Mouse (Mus musculus) cerebellum, postnatal 36 days (tissue): Measurements from ENCODE around the gene Wfdc2.
A peak's percentile ranks its signal among the peaks of the same experiment; 100 is the strongest.
"Not testable (repeated sequence)": the region's sequence is repeated elsewhere in the genome, so short reads cannot be mapped to it uniquely, and the experiment has no call there.

Source experiments
- DNase-seq, 2 experiments: peaks; one replicate each; pipeline ENCODE4 v3.0.0; 2021 to 2022; ENCODE audit warnings: mixed read lengths in 2 of 2

Gene Wfdc2

GRCm38 (mm10) chr2:164549963-164550894, 12.0 kb upstream of the Wfdc2 start:
- no peak for DNase-seq

- DNase-seq, result no peak
Observed at GRCm38 (mm10) chr2:164550895-164551269, 11.3 kb upstream of the Wfdc2 start.

- DNase-seq, result no peak
Observed at GRCm38 (mm10) chr2:164551502-164551901, 10.7 kb upstream of the Wfdc2 start.

DNA sequence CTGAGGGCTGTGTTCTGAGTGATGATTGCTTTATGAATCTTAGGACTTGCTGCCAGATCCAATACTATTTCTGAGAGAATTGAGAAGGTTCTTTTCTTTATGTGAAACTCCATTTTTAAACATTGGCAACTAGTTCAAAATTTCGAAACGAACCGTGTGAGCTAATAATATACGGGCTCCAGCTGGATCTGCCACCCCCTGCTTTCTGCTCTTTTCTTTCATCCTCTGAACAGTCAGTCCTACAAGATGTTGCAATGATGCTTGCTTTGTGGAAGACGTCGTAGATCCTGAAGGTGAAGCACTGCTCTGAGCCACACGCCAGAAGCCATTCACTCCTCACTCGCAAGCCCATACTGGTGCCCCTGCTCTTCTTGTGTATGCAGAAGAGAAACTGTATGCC, 3.8 kb upstream of the Wfdc2 start:
- no peak for DNase-seq

DNA sequence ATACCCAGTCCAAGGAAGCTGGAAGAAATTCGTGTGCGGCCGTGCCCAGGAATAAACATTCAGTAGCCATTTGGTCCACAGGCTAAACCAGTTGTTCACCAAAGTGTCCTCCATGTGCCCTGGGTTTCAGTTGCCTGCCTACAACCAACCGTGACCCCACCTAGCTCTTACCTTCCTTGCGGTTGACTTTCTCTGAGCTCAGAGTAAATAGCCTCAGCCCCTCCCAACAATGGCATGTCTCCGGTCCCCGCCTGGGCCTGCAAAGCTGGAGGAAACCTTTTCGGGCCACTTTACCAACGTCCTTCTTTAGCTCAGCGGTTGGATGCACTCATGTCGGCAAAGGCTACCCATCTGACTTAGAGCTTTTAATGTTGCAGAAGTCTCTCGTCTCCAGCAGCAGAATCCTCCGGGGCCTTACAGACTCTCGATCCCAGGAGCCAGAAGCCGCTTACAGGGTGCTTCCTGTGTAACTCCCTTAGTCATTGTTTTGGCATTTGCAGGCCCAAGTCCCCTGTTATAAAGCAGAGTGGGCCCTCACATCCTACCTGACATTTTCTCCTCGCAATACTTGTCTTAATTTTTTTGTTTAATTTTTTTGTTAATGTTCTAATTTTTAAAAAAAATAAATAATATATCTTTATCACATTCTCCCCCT, 3.1 kb upstream of the Wfdc2 start:
- no peak for DNase-seq

DNA sequence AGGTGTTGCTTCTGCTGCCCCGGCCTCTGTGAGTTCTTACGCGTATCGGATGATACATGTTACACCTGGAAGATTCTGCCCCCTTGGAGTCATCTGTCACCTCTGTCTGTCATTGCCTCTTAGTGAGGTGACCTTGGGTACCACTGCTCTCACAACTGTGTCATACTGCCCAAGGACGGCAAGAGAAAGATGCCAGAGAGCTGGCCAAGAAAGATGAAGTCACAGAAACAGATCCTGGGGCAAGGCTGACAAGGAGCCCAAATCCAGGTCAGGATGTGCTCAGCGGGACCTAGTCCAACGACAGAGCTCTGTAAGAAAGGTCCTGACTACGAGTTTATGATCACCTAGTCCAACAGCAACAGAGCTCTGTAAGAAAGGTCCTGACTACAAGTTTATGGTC, 2.1 kb upstream of the Wfdc2 start:
- DNase-seq, result no peak

DNA sequence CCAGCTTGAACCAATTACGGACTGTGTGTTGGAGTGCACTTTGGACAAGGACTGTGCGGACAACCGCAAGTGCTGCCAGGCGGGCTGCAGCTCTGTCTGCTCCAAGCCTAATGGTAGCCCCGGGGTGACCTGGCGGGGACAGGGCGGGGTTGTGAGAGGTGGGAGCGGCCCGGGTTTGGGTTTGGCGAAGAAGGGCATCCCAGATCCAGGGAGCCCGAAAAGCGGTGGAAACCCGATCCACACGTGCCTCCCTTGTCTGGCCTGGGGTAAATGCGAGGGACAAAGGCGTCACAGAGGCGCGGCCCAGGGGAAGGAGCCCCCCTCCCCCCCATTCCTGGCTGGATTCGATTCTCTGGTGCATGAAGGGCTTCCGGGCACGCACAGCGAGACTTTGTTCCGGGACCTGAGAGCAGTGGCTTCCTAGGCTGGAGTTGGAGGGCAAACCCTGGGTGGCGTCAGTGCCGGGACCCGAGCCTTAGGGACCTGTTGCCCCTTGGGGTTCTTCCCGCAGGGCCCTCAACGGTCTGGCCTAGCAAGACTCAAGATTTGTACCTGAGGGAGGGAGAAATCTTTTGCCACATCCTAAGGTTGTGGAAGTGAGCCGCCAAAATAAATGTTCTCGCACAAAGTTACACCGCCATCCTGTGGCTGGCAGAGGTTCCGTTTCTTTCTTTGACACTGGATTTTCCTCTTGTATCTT, 1.3 kb downstream of the Wfdc2 start:
- peak in 1 of 2 experiments; percentile 5 for DNase-seq

- no peak for DNase-seq
Observed at GRCm38 (mm10) chr2:164564346-164564745, 2.1 kb downstream of the Wfdc2 start.

DNA sequence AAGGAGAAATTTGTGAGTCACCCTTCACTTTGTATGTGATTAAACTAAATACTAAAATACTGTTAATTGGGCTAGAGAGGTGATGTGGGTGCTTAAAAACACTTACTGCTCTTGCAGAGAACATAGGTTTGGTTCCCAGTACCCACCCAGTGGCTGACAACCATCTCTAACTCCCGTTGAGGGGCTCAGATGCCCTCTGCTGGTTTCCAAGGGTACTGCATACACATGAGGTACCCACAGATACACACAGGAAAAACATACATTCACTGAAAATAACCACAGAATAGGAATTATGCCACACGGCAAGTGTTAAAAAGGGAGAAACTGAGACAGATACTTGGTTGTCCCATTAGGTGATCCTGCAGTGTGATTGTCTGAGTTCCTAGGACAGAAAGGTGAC, 4.8 kb downstream of the Wfdc2 start:
- DNase-seq, result no peak

- DNase-seq, result no peak
Observed at GRCm38 (mm10) chr2:164567460-164567859, 5.2 kb downstream of the Wfdc2 start.

GRCm38 (mm10) chr2:164573359-164573758, 11.1 kb downstream of the Wfdc2 start, which contains the start of gene Spint3:
Spint3 (minus strand) TSS chr2:164573459.
- DNase-seq, result not testable (repeated sequence)

DNA sequence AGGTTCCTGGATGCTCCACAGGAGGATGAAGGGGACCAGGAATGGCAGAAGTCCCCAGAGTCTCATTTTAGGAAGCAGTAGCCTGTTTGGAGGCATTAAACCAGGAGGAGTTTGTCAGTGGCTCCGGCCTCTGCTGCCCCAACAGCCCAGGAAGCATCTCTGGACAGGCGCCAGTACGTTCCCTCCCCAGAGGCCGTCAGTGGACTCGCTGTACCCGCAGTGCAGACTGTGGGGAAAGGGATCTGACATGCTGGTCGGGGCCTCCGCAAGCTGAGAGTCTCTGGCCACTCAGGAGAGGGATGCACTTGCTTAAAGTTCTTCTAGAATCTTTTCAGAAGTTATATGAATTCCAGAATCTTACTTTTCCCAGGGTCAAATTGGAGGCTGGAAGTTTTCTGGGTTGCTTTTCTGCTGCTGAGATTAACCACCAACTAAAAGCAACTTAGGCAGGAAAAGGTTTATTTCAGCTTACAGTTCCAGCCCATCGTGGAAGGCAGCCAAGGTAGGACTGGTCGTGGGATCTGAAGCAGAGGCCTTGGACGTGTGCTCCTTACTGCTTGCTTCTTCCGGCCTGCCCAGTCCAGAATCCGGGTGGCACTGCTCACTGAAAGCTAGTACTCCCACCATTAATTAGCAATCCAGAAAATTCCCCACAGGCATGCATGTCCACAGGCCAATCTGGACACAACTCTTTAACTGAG, 23.0 kb downstream of the Wfdc2 start, which contains the start of gene Wfdc6a:
Gene Wfdc6a, minus strand, starts transcription at position 423 of the 701 bp plus-strand sequence.
- DNase-seq, result not testable (repeated sequence)

DNA sequence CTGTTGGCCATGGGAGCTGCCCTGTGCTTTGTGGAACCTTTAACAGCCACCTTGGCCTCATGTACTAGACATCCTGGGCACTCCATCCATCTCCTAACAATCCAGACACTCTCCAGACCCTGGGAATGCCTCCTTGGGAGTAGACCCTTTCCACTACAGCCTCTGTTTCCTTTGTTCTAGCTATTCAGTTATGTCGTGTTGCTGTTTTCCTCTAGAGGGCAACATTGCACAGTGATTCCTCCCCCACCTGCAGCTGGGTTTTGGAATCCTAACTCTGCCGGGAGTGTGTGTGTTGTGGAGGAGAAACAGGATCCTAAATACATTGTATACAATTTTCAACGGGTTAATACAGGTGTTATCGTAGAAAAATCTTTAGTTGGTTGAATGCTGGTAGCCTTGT, 29.8 kb downstream of the Wfdc2 start:
- peak in 1 of 2 experiments; percentile 7 for DNase-seq

GRCm38 (mm10) chr2:164593494-164593893, 31.3 kb downstream of the Wfdc2 start, which contains the start of gene Eppin:
Eppin (minus strand) TSS chr2:164593594.
- no peak for DNase-seq

DNA sequence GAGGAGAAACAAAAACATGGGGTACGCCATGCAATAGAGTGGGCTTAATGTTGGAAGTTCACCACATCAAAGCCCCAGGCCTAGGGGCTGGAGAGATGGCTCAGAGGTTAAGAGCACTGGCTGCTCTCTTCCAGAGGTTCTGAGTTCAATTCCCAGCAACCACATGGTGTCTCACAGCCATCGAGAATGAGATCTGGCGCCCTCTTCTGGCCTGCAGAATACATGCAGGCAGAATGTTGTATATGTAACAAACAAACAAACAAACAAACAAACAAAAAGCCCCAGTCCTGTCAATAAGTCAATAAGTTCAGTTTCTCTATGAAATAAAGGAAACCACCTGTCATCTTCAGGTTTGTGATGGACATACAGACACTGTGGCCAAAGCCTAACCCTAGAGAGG, 38.0 kb downstream of the Wfdc2 start:
- no peak for DNase-seq

GRCm38 (mm10) chr2:164603482-164603881, 41.3 kb downstream of the Wfdc2 start:
- no peak for DNase-seq

- DNase-seq, result no peak
Observed at GRCm38 (mm10) chr2:164604411-164604810, 42.2 kb downstream of the Wfdc2 start.

DNA sequence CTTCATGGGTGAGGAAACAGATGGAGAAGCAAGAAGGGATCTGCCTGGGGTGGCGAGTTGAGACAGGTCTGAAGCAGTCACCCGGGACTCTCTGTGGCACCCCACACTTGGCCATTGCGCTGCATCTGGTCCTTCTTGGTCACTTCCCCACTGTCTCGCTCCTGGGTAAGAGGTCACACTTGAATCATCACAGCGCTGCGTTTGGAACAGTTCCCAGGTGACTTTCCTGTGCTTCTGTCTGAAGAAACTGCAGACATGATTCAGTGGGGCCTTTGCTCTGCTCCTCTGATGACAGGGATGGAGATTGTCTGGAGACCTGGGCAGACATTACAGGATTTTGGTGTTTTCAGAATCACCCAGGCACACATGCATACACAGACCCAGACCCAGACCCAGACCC, 46.6 kb downstream of the Wfdc2 start:
- DNase-seq, result no peak

DNA sequence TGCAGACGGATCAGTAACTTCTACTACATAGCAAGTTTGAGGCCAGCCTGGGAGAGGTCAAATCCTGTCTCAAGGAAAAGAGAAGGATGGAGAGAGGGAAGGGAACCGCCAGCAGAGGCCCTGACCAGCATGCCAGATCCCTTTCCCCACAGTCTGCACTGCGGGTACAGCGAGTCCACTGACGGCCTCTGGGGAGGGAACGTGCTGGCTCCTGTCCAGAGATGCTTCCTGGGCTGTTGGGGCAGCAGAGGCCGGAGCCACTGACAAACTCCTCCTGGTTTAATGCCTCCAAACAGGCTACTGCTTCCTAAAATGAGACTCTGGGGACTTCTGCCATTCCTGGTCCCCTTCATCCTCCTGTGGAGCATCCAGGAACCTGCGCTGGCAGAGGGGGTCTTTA, 51.3 kb downstream of the Wfdc2 start, which contains the start of the genes Wfdc6b and Wfdc8:
Gene Wfdc6b, plus strand, starts transcription at position 52 of the 400 bp plus-strand sequence.
Gene Wfdc8, minus strand, starts transcription at position 156 of the 400 bp plus-strand sequence.
- not testable (repeated sequence) for DNase-seq

DNA sequence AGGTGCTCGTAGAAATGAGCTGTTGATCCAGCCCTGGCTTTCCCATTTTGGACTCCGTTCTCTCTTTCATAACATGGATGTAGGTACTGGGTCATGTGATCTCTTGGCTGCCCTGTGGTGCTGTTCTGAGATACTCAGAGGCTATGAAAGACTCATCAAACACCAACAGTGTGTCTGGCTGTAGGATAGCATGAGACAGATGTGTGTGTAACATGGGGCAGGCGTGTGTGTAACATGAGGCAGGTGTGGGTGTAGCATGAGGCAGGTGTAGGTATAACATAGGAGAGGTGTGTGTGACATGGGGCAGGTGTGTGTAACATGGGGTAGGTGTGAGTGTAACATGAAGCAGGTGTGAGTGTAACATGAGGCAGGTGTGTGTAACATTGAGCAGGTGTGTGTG, 53.2 kb downstream of the Wfdc2 start:
- DNase-seq, result no peak
